Mouse (Mus musculus) spleen, postnatal 10 days (tissue): Measurements from ENCODE around the gene Stx1b.
"Not testable (repeated sequence)": the region's sequence is repeated elsewhere in the genome, so short reads cannot be mapped to it uniquely, and the experiment has no call there.

ENCODE experiments used
- DNase-seq, 2 experiments: peaks; one replicate each; pipeline ENCODE4 v3.0.0; 2021 to 2022; ENCODE audit warnings: low spot score in 2 of 2

Stx1b gene

GRCm38 (mm10) chr7:127824176-127824871 lies at the start of gene Stx1b, which contains the start of gene Stx4a:
Gene Stx1b (minus strand): TSS chr7:127824549.
Gene Stx4a (plus strand): TSS chr7:127824294.
- no peak for DNase-seq

DNA sequence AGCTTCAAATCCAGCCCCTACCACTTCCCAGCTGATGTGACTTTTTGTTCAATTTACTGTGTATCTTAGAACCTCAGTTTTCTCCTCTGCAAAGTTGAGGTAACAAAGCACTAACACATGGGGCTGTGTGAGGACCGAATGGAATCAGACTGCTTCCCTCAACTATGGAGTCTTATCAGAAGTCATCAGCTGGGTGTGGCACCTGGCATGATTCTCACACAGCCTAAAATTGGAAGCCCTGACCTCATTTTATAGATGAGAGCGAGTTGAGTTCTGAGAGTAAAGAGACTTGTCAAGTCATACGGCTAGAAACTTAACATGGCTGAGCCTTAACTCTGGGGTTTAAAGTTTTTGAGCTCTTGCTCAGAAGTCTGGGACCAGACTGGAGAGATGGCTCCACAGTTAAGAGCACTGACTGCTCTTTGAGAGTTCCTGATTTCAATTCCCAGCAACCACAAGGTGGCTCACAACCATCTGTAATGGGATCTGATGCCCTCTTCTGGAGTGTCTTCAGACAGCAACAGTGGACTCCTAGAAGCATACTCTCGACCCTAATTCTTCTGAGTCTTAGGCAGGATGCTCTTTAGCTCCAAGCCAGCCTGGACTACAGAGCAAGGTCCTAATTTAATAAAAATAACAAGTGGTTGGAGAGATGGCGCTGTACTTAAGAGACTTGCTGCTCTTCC lies 45.9 kb upstream of the Stx1b start:
- no peak for DNase-seq

- no peak for DNase-seq
Observed at GRCm38 (mm10) chr7:127869149-127869810, 44.9 kb upstream of the Stx1b start.

DNA sequence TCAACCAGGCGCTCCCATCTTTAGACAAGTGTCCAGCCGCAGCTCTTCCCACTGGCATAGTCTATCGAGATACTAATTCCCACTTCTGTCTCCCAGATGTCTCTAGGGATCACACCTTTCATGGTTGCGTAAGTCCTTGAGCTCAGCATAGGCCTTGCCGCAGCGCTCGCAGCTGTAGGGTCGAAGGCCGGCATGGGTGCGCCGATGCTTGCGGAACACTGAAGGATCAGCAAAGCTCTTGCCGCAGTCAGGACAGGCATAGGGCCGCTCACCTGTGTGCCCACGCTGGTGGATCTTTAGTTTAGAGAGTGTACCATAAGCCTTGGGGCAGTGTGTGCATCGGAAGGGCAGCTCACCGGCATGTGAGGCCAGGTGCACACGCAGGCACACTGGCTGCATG lies 43.3 kb upstream of the Stx1b start:
- DNase-seq, result no peak

GRCm38 (mm10) chr7:127866434-127866833 lies 42.1 kb upstream of the Stx1b start:
- no peak for DNase-seq

DNA sequence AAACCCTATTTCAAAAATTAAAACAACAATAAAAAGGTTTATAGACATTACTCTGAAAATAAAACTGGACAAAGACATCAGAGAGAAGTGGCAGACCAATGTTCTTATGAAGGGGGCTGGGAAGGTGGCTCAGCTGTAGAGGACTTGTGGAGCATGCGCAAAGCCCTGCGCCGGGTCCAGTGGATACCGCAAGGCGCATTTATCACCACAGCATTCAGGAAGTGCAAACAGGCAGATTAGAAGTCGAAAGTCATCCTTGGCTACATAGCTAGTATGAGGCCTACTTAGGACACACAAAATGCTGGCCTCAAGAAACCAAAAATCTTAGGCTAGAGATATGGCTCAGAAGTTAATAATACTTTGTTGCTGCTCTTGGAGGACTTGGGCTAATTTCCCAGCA lies 33.9 kb upstream of the Stx1b start:
- no peak for DNase-seq

GRCm38 (mm10) chr7:127850906-127851305 lies 26.6 kb upstream of the Stx1b start:
- no peak for DNase-seq

DNA sequence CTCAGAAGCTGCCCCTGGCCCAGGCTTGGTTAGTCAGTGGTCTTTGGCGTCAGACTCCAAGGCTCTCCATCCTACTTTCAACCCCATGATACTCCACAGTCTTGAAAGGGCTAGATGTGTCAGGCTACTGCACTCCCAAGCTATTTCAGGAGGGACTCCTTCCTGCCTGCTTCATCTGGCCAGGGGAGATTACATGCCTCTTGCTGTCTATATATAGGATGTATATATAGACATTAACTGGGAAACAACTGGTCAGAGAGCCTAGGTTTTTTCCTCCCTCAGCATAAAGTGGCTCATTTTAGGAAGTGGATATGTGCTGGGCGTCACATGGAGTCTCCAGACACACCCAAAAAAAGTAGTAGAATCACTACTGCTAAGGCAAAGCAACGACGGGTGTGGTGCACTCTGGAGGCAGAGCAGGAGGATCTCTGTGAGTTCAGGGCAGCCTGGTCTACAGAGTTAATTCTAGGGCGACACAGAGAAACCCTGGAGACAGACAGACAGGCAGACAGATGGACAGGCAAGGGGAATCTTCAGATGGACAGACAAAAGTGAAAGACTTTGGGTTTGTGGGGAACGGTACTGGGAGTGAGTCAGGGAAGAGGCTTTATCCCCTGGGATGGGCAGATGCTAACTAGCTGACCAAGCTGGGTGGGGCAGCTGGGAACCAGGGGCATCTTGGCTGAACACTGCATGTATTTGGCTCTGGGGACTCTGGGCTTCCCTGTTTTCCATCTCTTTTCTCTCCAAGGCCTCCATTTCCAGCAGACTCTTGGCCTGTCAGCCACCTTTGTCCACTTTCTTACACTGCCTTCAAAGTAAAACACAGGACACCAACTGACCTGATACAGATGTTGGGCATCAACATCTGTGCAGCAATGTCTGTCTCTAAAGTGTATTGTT lies 25.9 kb upstream of the Stx1b start:
- no peak for DNase-seq

DNA sequence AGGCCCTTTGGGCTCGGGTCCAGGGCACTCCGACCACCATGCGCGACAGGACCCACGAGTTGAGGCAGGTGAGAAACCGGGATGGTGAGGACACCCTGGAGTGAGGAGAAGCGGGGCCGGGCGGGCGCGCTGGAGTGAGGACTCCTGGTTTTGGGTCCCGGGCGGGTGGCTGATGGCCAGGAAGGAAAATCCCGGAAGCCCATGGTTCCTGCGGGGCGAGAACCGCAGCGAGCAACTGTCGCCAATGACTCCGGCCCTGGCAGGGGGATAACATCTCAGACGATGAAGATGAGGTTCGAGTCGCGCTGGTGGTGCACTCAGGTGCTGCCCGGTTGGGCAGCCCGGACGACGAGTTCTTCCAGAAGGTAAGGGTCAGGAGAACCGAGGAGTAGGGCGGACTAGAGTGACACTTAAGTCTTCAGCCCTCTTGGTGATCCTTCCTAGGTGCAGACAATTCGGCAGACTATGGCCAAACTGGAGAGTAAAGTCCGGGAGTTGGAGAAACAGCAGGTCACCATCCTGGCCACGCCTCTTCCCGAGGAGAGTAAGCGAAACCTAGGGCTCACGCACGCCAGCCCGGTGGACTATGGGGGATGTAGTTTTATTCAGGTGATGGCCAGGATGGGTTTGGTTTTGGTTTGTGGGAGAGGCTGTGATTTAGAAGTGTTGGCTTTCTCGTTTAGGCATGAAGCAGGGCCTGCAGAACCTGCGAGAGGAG lies 17.8 kb upstream of the Stx1b start:
- peak; percentile 78 to 87 for DNase-seq

GRCm38 (mm10) chr7:127841340-127842000 lies 17.1 kb upstream of the Stx1b start:
- DNase-seq, result peak; percentile 80 to 91

- peak in 1 of 2 experiments; percentile 61 for DNase-seq
Observed at GRCm38 (mm10) chr7:127840886-127841285, 16.5 kb upstream of the Stx1b start.

DNA sequence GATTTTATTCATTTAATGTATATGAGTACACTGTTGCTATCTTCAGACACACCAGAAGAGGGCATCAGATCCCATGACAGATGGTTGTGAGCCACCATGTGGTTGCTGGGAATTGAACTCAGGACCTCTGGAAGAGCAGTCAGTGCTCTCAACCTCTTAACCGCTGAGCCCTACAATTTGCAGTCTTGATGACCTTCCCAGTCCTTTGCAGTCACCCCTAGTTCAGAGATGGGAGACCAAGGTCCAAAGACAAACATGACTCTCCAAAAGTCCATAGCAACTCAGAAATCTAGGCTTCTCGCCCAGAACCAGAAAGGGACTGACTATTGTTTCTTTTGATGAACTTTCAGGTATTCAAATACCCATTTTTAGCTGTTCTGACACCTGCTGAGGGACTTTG lies 15.7 kb upstream of the Stx1b start:
- not testable (repeated sequence) for DNase-seq

GRCm38 (mm10) chr7:127837878-127838277 lies 13.5 kb upstream of the Stx1b start:
- DNase-seq, result not testable (repeated sequence)

DNA sequence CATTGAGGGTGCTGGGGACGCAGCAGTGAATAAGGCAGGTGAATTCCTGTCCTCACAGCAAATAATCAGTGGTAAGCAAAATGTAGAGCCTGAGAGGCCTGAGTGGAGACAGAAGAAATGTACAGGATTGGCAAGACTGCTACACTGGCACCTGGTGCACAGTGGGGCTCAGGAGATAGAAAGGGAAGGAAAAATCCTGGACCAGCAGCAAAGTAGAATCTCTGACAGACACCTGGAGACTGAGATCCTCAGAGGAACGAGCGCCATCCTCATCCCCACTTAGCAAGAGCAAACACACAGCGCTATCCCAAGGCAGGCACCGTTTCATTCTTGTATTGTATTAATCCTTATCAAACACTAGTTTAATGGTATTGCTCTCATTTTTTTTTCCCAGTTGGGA lies 13.1 kb upstream of the Stx1b start:
- no peak for DNase-seq

GRCm38 (mm10) chr7:127835550-127835949 lies 11.2 kb upstream of the Stx1b start:
- DNase-seq, result no peak

GRCm38 (mm10) chr7:127823236-127824171 lies 845 bp downstream of the Stx1b start:
- DNase-seq, result no peak

- no peak for DNase-seq
Observed at GRCm38 (mm10) chr7:127822494-127822893, 1.9 kb downstream of the Stx1b start.

GRCm38 (mm10) chr7:127820836-127821509 lies 3.4 kb downstream of the Stx1b start:
- no peak for DNase-seq

DNA sequence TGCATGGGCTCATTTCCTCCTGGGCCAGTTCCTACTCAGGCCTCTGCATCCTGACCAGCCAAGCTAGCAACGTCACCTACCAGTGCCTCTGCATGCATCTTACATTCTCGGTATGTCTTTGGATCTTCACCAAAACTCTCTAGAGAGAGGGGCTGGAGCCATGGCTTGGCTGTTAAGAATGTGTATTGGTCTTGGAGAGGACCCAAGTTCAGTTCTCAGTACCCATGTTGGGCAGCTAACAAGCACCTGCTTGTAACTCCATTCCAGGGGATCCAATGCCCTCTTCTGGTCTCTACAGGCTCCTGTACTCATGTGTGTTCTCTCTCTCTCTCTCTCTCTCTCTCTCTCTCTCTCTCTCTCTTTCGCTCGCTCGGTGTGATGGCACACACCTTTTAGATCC lies 6.6 kb downstream of the Stx1b start:
- no peak for DNase-seq
